Mouse (Mus musculus) testis, adult 2 months (tissue): ENCODE data around the gene Rac2. TPM values are rescaled to one million over a fixed set of nuclear protein-coding genes. Genes with fewer than 3 reads are reported as not detected.

Experiments used
- H3K27ac ChIP-seq: fragments of 200-500 bp; 2 replicates; pipeline ENCODE4 v1.5.1; 2012; ENCODE audit warnings: low read depth, low read length; ENCODE audit not compliant: control insufficient read depth, insufficient read depth
- H3K27me3 ChIP-seq: fragments of 200-500 bp; 2 replicates; pipeline ENCODE4 v1.6.1; 2012; ENCODE audit warnings: mild to moderate bottlenecking, low read length, moderate library complexity; ENCODE audit not compliant: control insufficient read depth, insufficient read depth
- H3K36me3 ChIP-seq: fragments of 200-500 bp; 2 replicates; pipeline ENCODE4 v1.6.1; 2012; ENCODE audit warnings: mild to moderate bottlenecking, low read length; ENCODE audit not compliant: control insufficient read depth, insufficient read depth
- H3K4me1 ChIP-seq: fragments of 200-500 bp; 2 replicates; pipeline ENCODE4 v1.6.1; 2012; ENCODE audit warnings: low read length; ENCODE audit not compliant: control insufficient read depth, insufficient read depth
- H3K4me3 ChIP-seq: fragments of 200-500 bp; 2 replicates; pipeline ENCODE4 v1.5.1; 2012; ENCODE audit warnings: low read depth, mild to moderate bottlenecking, low read length, moderate library complexity, mixed read lengths; ENCODE audit not compliant: control insufficient read depth
- CTCF ChIP-seq: fragments of 200-500 bp; IDR thresholded peaks from 2 replicates; pipeline ENCODE4 v1.5.1; 2012; ENCODE audit warnings: low read depth, mild to moderate bottlenecking, inconsistent platforms, low read length, moderate library complexity; ENCODE audit not compliant: control insufficient read depth, insufficient read depth, insufficient replicate concordance
- POLR2A ChIP-seq: fragments of 200-500 bp; IDR thresholded peaks from 2 replicates; pipeline ENCODE4 v1.6.1; 2012; ENCODE audit warnings: low read depth, mild to moderate bottlenecking, inconsistent platforms, low read length, moderate library complexity; ENCODE audit not compliant: control insufficient read depth
- polyA plus RNA-seq: library from polyadenylated mRNA; depleted of rRNA; stranded (reverse); fragments of >200 nt; gene quantifications from 2 replicates; pipeline ENCODE4 v1.2.3, GENCODE M21; 2012

The Rac2 gene
- polyA plus RNA-seq, 1 experiment: 5.5 TPM

- TF ChIP-seq POLR2A (no peak), CTCF (no peak)
- H3K36me3 ChIP-seq: no peaks in the 10 kb centered on the region
- H3K27me3 ChIP-seq: no peaks in the 10 kb centered on the region
- H3K4me3 ChIP-seq: no peak overlapping the region
- peaks cover 10% of the 10 kb centered on the region for H3K4me1 ChIP-seq
- H3K27ac ChIP-seq: no peak overlapping the region
Observed at GRCm38 (mm10) chr15:78546060-78546459, 26.5 kb downstream of the Rac2 start.

- Histone ChIP-seq H3K27ac (no peak within 1 kb of the TSS), H3K4me1 (peaks cover 10% of the 10 kb centered on the region), H3K4me3 (no peak within 1 kb of the TSS), H3K36me3 (no peaks in the 10 kb centered on the region), H3K27me3 (no peaks in the 10 kb centered on the region)
- TF ChIP-seq CTCF (no peak), POLR2A (no peak)
Observed at GRCm38 (mm10) chr15:78544561-78545001, 28.0 kb downstream of the Rac2 start, which contains the start of gene Sstr3. Gene Sstr3 (minus strand): TSS chr15:78544685.

GRCm38 (mm10) chr15:78544041-78544440, 28.5 kb downstream of the Rac2 start:
- Histone ChIP-seq H3K27ac (no peak overlapping the region), H3K4me3 (no peak overlapping the region), H3K4me1 (peaks cover 10% of the 10 kb centered on the region), H3K36me3 (no peaks in the 10 kb centered on the region), H3K27me3 (no peaks in the 10 kb centered on the region)
- TF ChIP-seq POLR2A (no peak), CTCF (no peak)

GRCm38 (mm10) chr15:78542767-78543303, 29.7 kb downstream of the Rac2 start:
- H3K27me3 ChIP-seq: no peaks in the 10 kb centered on the region

GRCm38 (mm10) chr15:78542098-78542766, 30.4 kb downstream of the Rac2 start:
- no peaks in the 10 kb centered on the region for H3K27me3 ChIP-seq
- TF ChIP-seq POLR2A (no peak), CTCF (no peak)
- H3K4me3 ChIP-seq: no peak overlapping the region
- no peaks in the 10 kb centered on the region; the same call in 1 of the 2 replicates for H3K4me1 ChIP-seq
- no peak overlapping the region for H3K27ac ChIP-seq
- no peaks in the 10 kb centered on the region for H3K36me3 ChIP-seq

More at GRCm38 (mm10) chr15:78542767-78543303, 29.7 kb downstream of the Rac2 start:
- TF ChIP-seq POLR2A (no peak), CTCF (no peak)
- H3K4me1 ChIP-seq: peaks cover 3% of the 10 kb centered on the region
- no peak overlapping the region for H3K27ac ChIP-seq
- no peaks in the 10 kb centered on the region for H3K36me3 ChIP-seq
- no peak overlapping the region for H3K4me3 ChIP-seq

DNA sequence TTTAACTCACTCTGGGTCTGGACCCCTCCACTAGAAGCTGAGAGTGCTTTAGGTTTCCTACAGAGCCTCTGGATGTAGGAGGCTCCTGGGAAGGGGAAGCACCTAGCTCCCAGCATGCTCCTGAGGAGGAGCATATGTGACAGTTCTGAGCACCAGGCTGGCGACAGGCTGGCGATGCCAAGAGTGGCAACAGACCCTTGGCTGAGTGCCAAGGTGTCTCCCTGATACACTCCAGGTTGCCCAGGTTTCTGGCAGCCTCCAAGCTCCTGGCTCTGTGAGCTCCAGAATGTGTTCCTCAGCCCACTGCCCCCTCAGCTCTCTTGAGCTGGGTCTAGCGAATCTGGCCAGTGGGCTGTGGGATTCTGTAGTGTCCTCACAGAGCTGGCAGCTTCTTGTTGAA, 31.0 kb downstream of the Rac2 start:
- H3K4me1 ChIP-seq: no peaks in the 10 kb centered on the region; the same call in 1 of the 2 replicates
- H3K36me3 ChIP-seq: no peaks in the 10 kb centered on the region
- H3K27ac ChIP-seq: no peak overlapping the region
- H3K4me3 ChIP-seq: no peak overlapping the region
- TF ChIP-seq POLR2A (no peak), CTCF (no peak)
- H3K27me3 ChIP-seq: no peaks in the 10 kb centered on the region

DNA sequence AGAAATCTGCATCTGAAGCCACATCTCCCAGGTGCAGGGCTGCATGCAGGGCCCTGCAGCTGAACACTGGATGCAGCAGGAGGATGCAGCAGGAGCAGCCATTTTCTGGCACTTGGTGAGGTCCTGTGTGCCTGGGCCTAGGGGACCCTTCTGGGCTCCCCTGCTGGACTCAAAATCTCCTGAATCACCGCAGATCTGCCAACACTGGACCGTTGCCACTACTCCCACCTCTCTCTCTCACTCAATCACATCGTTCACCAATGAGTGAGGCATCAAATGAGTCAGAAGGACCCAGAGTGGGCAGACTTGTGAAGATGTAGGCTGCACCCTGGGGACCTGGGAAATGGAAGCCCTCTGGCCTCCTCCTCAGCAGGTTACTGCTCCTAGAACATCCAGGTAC, 31.5 kb downstream of the Rac2 start:
- H3K27ac ChIP-seq: no peak overlapping the region
- no peaks in the 10 kb centered on the region for H3K36me3 ChIP-seq
- H3K4me3 ChIP-seq: no peak overlapping the region
- no peaks in the 10 kb centered on the region for H3K27me3 ChIP-seq
- TF ChIP-seq CTCF: no peak
- TF ChIP-seq POLR2A: no peak
- no peaks in the 10 kb centered on the region; the same call in 1 of the 2 replicates for H3K4me1 ChIP-seq
